Mouse (Mus musculus) CH12.LX (cell line): ENCODE data around the gene Tet3. TPM values are rescaled to one million over a fixed set of nuclear protein-coding genes. Genes with fewer than 3 reads are reported as not detected.

Experiments used
- DNase-seq: peaks from one replicate; pipeline ENCODE4 v3.0.0-alpha.2; 2013; ENCODE audit errors: extremely low read depth
- H3K27ac ChIP-seq: 2 replicates; pipeline ENCODE4 v1.5.1; 2012; ENCODE audit warnings: low read depth, mild to moderate bottlenecking, control low read depth, moderate library complexity; ENCODE audit not compliant: insufficient read depth
- H3K27me3 ChIP-seq: replicated peaks from 2 replicates; pipeline ENCODE3; 2012; ENCODE audit warnings: inconsistent platforms
- H3K36me3 ChIP-seq, 2 experiments: replicated peaks in 1 of 2; 2 replicates each; pipeline versions ENCODE3 to v1.6.1; 2012; ENCODE audit warnings: inconsistent platforms in 1 of 2, low read length in 1 of 2, mild to moderate bottlenecking in 1 of 2, mixed read lengths in 1 of 2, moderate library complexity in 1 of 2; ENCODE audit not compliant: control insufficient read depth in 1 of 2, insufficient read depth in 1 of 2
- H3K4me1 ChIP-seq, 2 experiments: 2 replicates each; pipeline ENCODE4 v1.6.1; 2012; ENCODE audit warnings: inconsistent platforms in 1 of 2, moderate library complexity in 1 of 2; ENCODE audit not compliant: insufficient read depth in 2 of 2, control insufficient read depth in 1 of 2
- H3K4me2 ChIP-seq: 2 replicates; pipeline ENCODE4 v1.6.1; 2012; ENCODE audit warnings: low read depth, mild to moderate bottlenecking, control low read depth; ENCODE audit not compliant: poor library complexity, insufficient read depth, severe bottlenecking
- H3K4me3 ChIP-seq, 3 experiments: fragments of 150-350 bp in 1 of 3; sonication (generic) in 1 of 3; replicated peaks in 1 of 3; 2 replicates each; pipeline versions ENCODE3 to v1.5.1; 2011 to 2012; ENCODE audit warnings: low read depth in 2 of 3, low read length in 2 of 3, mild to moderate bottlenecking in 2 of 3, moderate library complexity in 2 of 3, control low read depth in 1 of 3, improper control_type of control experiment in 1 of 3, inconsistent platforms in 1 of 3, mixed read lengths in 1 of 3; ENCODE audit not compliant: poor library complexity in 1 of 3
- H3K79me2 ChIP-seq: replicated peaks from 2 replicates; pipeline ENCODE4 v1.6.1; 2012; ENCODE audit warnings: mild to moderate bottlenecking, moderate library complexity; ENCODE audit not compliant: control insufficient read depth, poor library complexity, insufficient read depth, severe bottlenecking; ENCODE audit errors: extremely low read depth
- H3K9ac ChIP-seq: 2 replicates; pipeline ENCODE4 v1.6.1; 2012; ENCODE audit warnings: low read depth, mild to moderate bottlenecking, control low read depth, moderate library complexity; ENCODE audit not compliant: insufficient read depth
- H3K9me3 ChIP-seq: replicated peaks from 2 replicates; pipeline ENCODE3; 2012; ENCODE audit warnings: low read length, inconsistent platforms, mixed read lengths
- BHLHE40 ChIP-seq: IDR thresholded peaks from 2 replicates; pipeline ENCODE4 v1.6.1; 2011; ENCODE audit warnings: mild to moderate bottlenecking, low read depth, low read length, improper control_type of control experiment
- CHD1 ChIP-seq: IDR thresholded peaks from 2 replicates; pipeline ENCODE4 v1.6.1; 2012; ENCODE audit warnings: low read depth, low read length, improper control_type of control experiment, inconsistent platforms
- EP300 ChIP-seq: IDR thresholded peaks from 2 replicates; pipeline ENCODE4 v1.6.1; 2011; ENCODE audit warnings: low read length, improper control_type of control experiment
- ETS1 ChIP-seq: conservative IDR thresholded peaks from 2 replicates; pipeline ENCODE4 v1.6.1; 2012; ENCODE audit warnings: low read depth, mild to moderate bottlenecking, inconsistent platforms, low read length, improper control_type of control experiment, moderate library complexity
- HCFC1 ChIP-seq: IDR thresholded peaks from 2 replicates; pipeline ENCODE4 v1.6.1; 2012; ENCODE audit warnings: low read depth, mild to moderate bottlenecking, inconsistent platforms, low read length, improper control_type of control experiment
- IRF4 ChIP-seq: IDR thresholded peaks from 2 replicates; pipeline ENCODE4 v1.6.1; 2014; ENCODE audit warnings: low read depth, mild to moderate bottlenecking, inconsistent platforms, low read length, improper control_type of control experiment
- MAFK ChIP-seq: IDR thresholded peaks from 2 replicates; pipeline ENCODE4 v1.6.1; 2011; ENCODE audit warnings: low read length, improper control_type of control experiment; ENCODE audit not compliant: insufficient replicate concordance
- MAZ ChIP-seq: IDR thresholded peaks from 2 replicates; pipeline ENCODE4 v1.6.1; 2012; ENCODE audit warnings: low read depth, mild to moderate bottlenecking, inconsistent platforms, low read length, improper control_type of control experiment, moderate library complexity
- MEF2A ChIP-seq: IDR thresholded peaks from 2 replicates; pipeline ENCODE4 v1.6.1; 2014; ENCODE audit warnings: low read depth, mild to moderate bottlenecking, inconsistent platforms, low read length, improper control_type of control experiment, borderline replicate concordance
- NRF1 ChIP-seq: IDR thresholded peaks from 2 replicates; pipeline ENCODE4 v1.6.1; 2014; ENCODE audit warnings: low read depth, mild to moderate bottlenecking, inconsistent platforms, low read length, improper control_type of control experiment, moderate library complexity
- PAX5 ChIP-seq: IDR thresholded peaks from 2 replicates; pipeline ENCODE4 v1.6.1; 2012; ENCODE audit warnings: low read length, inconsistent platforms, mixed read lengths
- SIN3A ChIP-seq: IDR thresholded peaks from 2 replicates; pipeline ENCODE4 v1.6.1; 2012; ENCODE audit warnings: low read length, improper control_type of control experiment, inconsistent platforms
- TBP ChIP-seq: conservative IDR thresholded peaks from 2 replicates; pipeline ENCODE4 v1.6.1; 2011; ENCODE audit warnings: low read depth, low read length, improper control_type of control experiment
- UBTF ChIP-seq: IDR thresholded peaks from 2 replicates; pipeline ENCODE4 v1.6.1; 2012; ENCODE audit warnings: low read depth, mild to moderate bottlenecking, inconsistent platforms, low read length, improper control_type of control experiment, moderate library complexity
- ZC3H11A ChIP-seq: IDR thresholded peaks from 2 replicates; pipeline ENCODE4 v1.6.1; 2012; ENCODE audit warnings: low read depth, mild to moderate bottlenecking, inconsistent platforms, low read length, improper control_type of control experiment
- ZMIZ1 ChIP-seq: IDR thresholded peaks from 2 replicates; pipeline ENCODE4 v1.6.1; 2012; ENCODE audit warnings: low read depth, mild to moderate bottlenecking, inconsistent platforms, low read length, improper control_type of control experiment
- ZNF384 ChIP-seq: IDR thresholded peaks from 2 replicates; pipeline ENCODE4 v1.6.1; 2012; ENCODE audit warnings: low read depth, low read length, improper control_type of control experiment, inconsistent platforms
- dilution Hi-C: fragments of 300-500 bp; cut with MboI; formaldehyde crosslinking; loops from 2 replicates; pipeline ENCODE4 v1.14.3; 2020; ENCODE audit warnings: low sequenced_read_pairs; ENCODE audit not compliant: extremely low pct_unique_long_range_greater_than_20kb, extremely low pct_ligation_motif_present
- in situ Hi-C: fragments of 300-500 bp; cut with MboI; formaldehyde crosslinking; loops from 3 replicates; pipeline ENCODE4 v1.14.3; 2019; ENCODE audit warnings: low sequenced_read_pairs, low pct_ligation_motif_present, low pct_unique_long_range_greater_than_20kb, mixed read lengths
- polyA plus RNA-seq: library from polyadenylated mRNA; unstranded; fragments of >175 nt; gene quantifications from 2 replicates; pipeline ENCODE4 v1.2.1, GENCODE M21; 2012; ENCODE audit warnings: low read depth; ENCODE audit not compliant: insufficient read length
- total RNA-seq, 2 experiments: library from RNA; depleted of rRNA; stranded (reverse); fragments of 300-350 nt in 1 of 2; fragments of >200 nt in 1 of 2; gene quantifications; 2 replicates each; pipeline ENCODE4 v1.2.3; 2012 to 2014

The Tet3 gene
- total and polyA plus RNA-seq, 3 experiments = 3.2 to 10.0 (median 8.2) TPM

- Histone ChIP-seq H3K27ac (no peak overlapping the region), H3K4me1 (peaks cover 17 to 82% of the 10 kb centered on the region in 2 experiments), H3K27me3 (peaks cover 2% of the 10 kb centered on the region), H3K36me3 (peaks cover 0 to 37% of the 10 kb centered on the region in 2 experiments), H3K4me3 (no peak overlapping the region), H3K9ac (no peak overlapping the region), H3K9me3 (no peaks in the 10 kb centered on the region), H3K79me2 (no peaks in the 10 kb centered on the region), H3K4me2 (no peak overlapping the region)
- DNase-seq = no peak
- dilution Hi-C loops (no loop called here), in situ Hi-C loops (no loop called here)
- TF ChIP-seq PAX5 (no peak), ZC3H11A (no peak), CHD1 (no peak), ETS1 (no peak)
Measured at GRCm38 (mm10) chr6:83453706-83454105, 5.2 kb downstream of the Tet3 start.

GRCm38 (mm10) chr6:83450451-83451303, 8.2 kb downstream of the Tet3 start:
- H3K4me3 ChIP-seq = no peak overlapping the region
- H3K36me3 ChIP-seq = peaks cover 0 to 61% of the 10 kb centered on the region in 2 experiments
- no peak overlapping the region for H3K9ac ChIP-seq
- peaks cover 14 to 69% of the 10 kb centered on the region in 2 experiments for H3K4me1 ChIP-seq
- no peaks in the 10 kb centered on the region for H3K79me2 ChIP-seq
- dilution Hi-C loops = no loop called here
- H3K27me3 ChIP-seq = no peaks in the 10 kb centered on the region
- no peaks in the 10 kb centered on the region for H3K9me3 ChIP-seq
- no peak for DNase-seq
- no peak overlapping the region for H3K27ac ChIP-seq
- no peak for TF ChIP-seq BHLHE40
- TF ChIP-seq MAZ = no peak
- TF ChIP-seq NRF1 = no peak
- TF ChIP-seq IRF4 = no peak
- 0 out of 2 replicates have a peak, but pooled peaks have one; percentile 15 for TF ChIP-seq MAFK
- H3K4me2 ChIP-seq = no peak overlapping the region
- in situ Hi-C loops = no loop called here

GRCm38 (mm10) chr6:83449440-83449839, 9.4 kb downstream of the Tet3 start:
- Histone ChIP-seq H3K4me1 (peaks cover 11 to 66% of the 10 kb centered on the region in 2 experiments), H3K9me3 (no peaks in the 10 kb centered on the region), H3K27me3 (no peaks in the 10 kb centered on the region), H3K36me3 (peaks cover 0 to 67% of the 10 kb centered on the region in 2 experiments), H3K4me3 (no peak overlapping the region), H3K79me2 (no peaks in the 10 kb centered on the region), H3K27ac (no peak overlapping the region), H3K4me2 (no peak overlapping the region), H3K9ac (no peak overlapping the region)
- dilution Hi-C loops = no loop called here
- in situ Hi-C loops = no loop called here
- TF ChIP-seq MEF2A (no peak), UBTF (no peak), IRF4 (no peak), HCFC1 (no peak), SIN3A (no peak), BHLHE40 (no peak), TBP (no peak), ETS1 (no peak), ZNF384 (no peak), EP300 (no peak), ZMIZ1 (no peak)
- no peak for DNase-seq
